Mouse (Mus musculus) liver, embryonic 14.5 days (tissue): ENCODE results near the gene Fkrp. TPM values are rescaled to one million over a fixed set of nuclear protein-coding genes. Genes with fewer than 3 reads are reported as not detected.

ENCODE experiments used
- ATAC-seq: fragments of 200-750 bp; cut with Nextera tagmentation; 2 replicates; pipeline ENCODE4 v1.8.0; 2017; ENCODE audit warnings: moderate number of reproducible peaks, mild to moderate bottlenecking, moderate library complexity; ENCODE audit not compliant: insufficient read depth
- DNase-seq, 3 experiments: peaks; one replicate each; pipeline ENCODE4 v3.0.0-alpha.2; 2012 to 2013; ENCODE audit warnings: low read depth in 3 of 3, low spot score in 3 of 3
- H3K27ac ChIP-seq: fragments of 300-500 bp; sonication (generic); 2 replicates; pipeline ENCODE4 v1.5.1; 2014; ENCODE audit warnings: moderate library complexity, mild to moderate bottlenecking, control low read depth, inconsistent platforms
- H3K27me3 ChIP-seq: fragments of 300-500 bp; sonication (generic); 2 replicates; pipeline ENCODE4 v1.6.1; 2014; ENCODE audit warnings: mild to moderate bottlenecking, low read length, moderate library complexity; ENCODE audit not compliant: control insufficient read depth, insufficient read depth
- H3K36me3 ChIP-seq: fragments of 300-500 bp; sonication (generic); replicated peaks from 2 replicates; pipeline ENCODE4 v1.6.1; 2014; ENCODE audit warnings: low read depth; ENCODE audit not compliant: control insufficient read depth, insufficient read depth
- H3K4me1 ChIP-seq, 2 experiments: fragments of 200-500 bp in 1 of 2; fragments of 300-500 bp in 1 of 2; sonication (generic) in 1 of 2; replicated peaks; 2 replicates each; pipeline ENCODE4 v1.6.1; 2012 to 2014; ENCODE audit warnings: antibody characterized with exemption in 1 of 2, inconsistent platforms in 1 of 2, low read length in 1 of 2; ENCODE audit not compliant: control insufficient read depth in 2 of 2, insufficient read depth in 2 of 2
- H3K4me2 ChIP-seq: fragments of 300-500 bp; sonication (generic); 2 replicates; pipeline ENCODE4 v1.6.1; 2014; ENCODE audit warnings: low read depth, mild to moderate bottlenecking, control low read depth, moderate library complexity
- H3K4me3 ChIP-seq, 2 experiments: fragments of 200-500 bp in 1 of 2; fragments of 300-500 bp in 1 of 2; sonication (generic) in 1 of 2; 2 replicates each; pipeline ENCODE4 v1.5.1; 2012 to 2014; ENCODE audit warnings: low read depth in 2 of 2, low read length in 2 of 2, mild to moderate bottlenecking in 2 of 2, control low read depth in 1 of 2, inconsistent platforms in 1 of 2, moderate library complexity in 1 of 2; ENCODE audit not compliant: insufficient read depth in 1 of 2
- H3K9ac ChIP-seq: fragments of 300-500 bp; sonication (generic); replicated peaks from 2 replicates; pipeline ENCODE4 v1.6.1; 2014; ENCODE audit warnings: mild to moderate bottlenecking, control low read depth, moderate library complexity
- H3K9me3 ChIP-seq: fragments of 300-500 bp; sonication (generic); 2 replicates; pipeline ENCODE4 v1.6.1; 2016; ENCODE audit warnings: low read length, mixed read lengths; ENCODE audit not compliant: control insufficient read depth
- CTCF ChIP-seq: IDR thresholded peaks from 2 replicates; pipeline ENCODE4 v1.5.1; 2016; ENCODE audit warnings: antibody characterized with exemption, low read depth, control low read depth
- EP300 ChIP-seq: IDR thresholded peaks from 2 replicates; pipeline ENCODE4 v1.6.1; 2016; ENCODE audit warnings: antibody characterized with exemption, low read depth
- WGBS: fragments of 180-500 bp; shearing (Covaris S2); extraction: QIAGEN DNeasy Blood & Tissue Kit; methylation state at CpG from one replicate; pipeline ENCODE4 v1.1.7; 2014; ENCODE audit not compliant: insufficient replicate concordance; 5-methylcytosine and 5-hydroxymethylcytosine counted together
- polyA plus RNA-seq, 2 experiments: library from polyadenylated mRNA; depleted of rRNA in 1 of 2; stranded (reverse) in 1 of 2; unstranded in 1 of 2; fragments of >200 nt; fragmentation: Nextera tagmentation in 1 of 2; extraction: Ambion mirVana in 1 of 2; gene quantifications; 2 replicates each; pipeline versions ENCODE4 v1.2.1 to v1.2.3; 2012 to 2014

Gene Fkrp
- polyA plus RNA-seq, 2 experiments, result 5.6 to 7.2 TPM

- Histone ChIP-seq H3K4me3 (no peak overlapping the region), H3K27ac (no peak overlapping the region), H3K36me3 (no peaks in the 10 kb centered on the region), H3K4me2 (no peak overlapping the region; the same call in 1 of the 2 replicates), H3K27me3 (peaks cover 20% of the 10 kb centered on the region), H3K9me3 (no peaks in the 10 kb centered on the region), H3K9ac (no peak overlapping the region), H3K4me1 (peaks cover 0 to under 1% of the 10 kb centered on the region in 2 experiments; a peak in 1 of 4 replicates)
- ATAC-seq (no peak), DNase-seq (no peak)
- TF ChIP-seq CTCF, result no peak
- TF ChIP-seq EP300, result no peak
- WGBS, result 58% methylated on average over 28 of the region's 28 CpGs
Observed at GRCm38 (mm10) chr7:16810399-16810919, 6.1 kb downstream of the Fkrp start.

- TF ChIP-seq CTCF, result peak; percentile 97
- no peak for TF ChIP-seq EP300
- Histone ChIP-seq H3K4me1 (no peaks in the 10 kb centered on the region), H3K27me3 (peaks cover 20% of the 10 kb centered on the region), H3K36me3 (no peaks in the 10 kb centered on the region), H3K4me3 (no peak overlapping the region), H3K9me3 (no peaks in the 10 kb centered on the region), H3K9ac (no peak overlapping the region), H3K27ac (no peak overlapping the region), H3K4me2 (no peak overlapping the region)
- 19% methylated on average over 10 of the region's 10 CpGs for WGBS
- peak; percentile 44 to 60 (median 46) for DNase-seq
- no peak; the same call in 1 of the 2 replicates for ATAC-seq
Observed at GRCm38 (mm10) chr7:16809739-16810138, 6.8 kb downstream of the Fkrp start.

- H3K9ac ChIP-seq, result no peak overlapping the region
- DNase-seq (no peak), ATAC-seq (no peak)
- no peaks in the 10 kb centered on the region for H3K4me1 ChIP-seq
- H3K27ac ChIP-seq, result no peak overlapping the region
- H3K36me3 ChIP-seq, result no peaks in the 10 kb centered on the region
- no peak overlapping the region for H3K4me3 ChIP-seq
- H3K9me3 ChIP-seq, result no peaks in the 10 kb centered on the region
- no peak overlapping the region for H3K4me2 ChIP-seq
- TF ChIP-seq CTCF (no peak), EP300 (no peak)
- peaks cover 20% of the 10 kb centered on the region for H3K27me3 ChIP-seq
- 77% methylated on average over 9 of the region's 9 CpGs for WGBS
Observed at GRCm38 (mm10) chr7:16808647-16809046, 7.9 kb downstream of the Fkrp start.

- H3K9me3 ChIP-seq, result no peaks in the 10 kb centered on the region
- TF ChIP-seq CTCF (peak; percentile 56), EP300 (no peak)
- H3K36me3 ChIP-seq, result no peaks in the 10 kb centered on the region
- ATAC-seq (no peak), DNase-seq (no peak)
- no peak overlapping the region for H3K4me2 ChIP-seq
- H3K27me3 ChIP-seq, result peaks cover 20% of the 10 kb centered on the region
- 70% methylated on average over 9 of the region's 9 CpGs for WGBS
- no peaks in the 10 kb centered on the region for H3K4me1 ChIP-seq
- H3K27ac ChIP-seq, result no peak overlapping the region
- H3K4me3 ChIP-seq, result no peak overlapping the region
- no peak overlapping the region for H3K9ac ChIP-seq
Observed at GRCm38 (mm10) chr7:16807936-16808335, 8.6 kb downstream of the Fkrp start.

GRCm38 (mm10) chr7:16804409-16805028 lies 12.0 kb downstream of the Fkrp start:
- H3K27ac ChIP-seq, result no peak overlapping the region
- no peaks in the 10 kb centered on the region for H3K4me1 ChIP-seq
- H3K9ac ChIP-seq, result no peak overlapping the region
- TF ChIP-seq EP300 (no peak), CTCF (peak; percentile 81)
- DNase-seq (no peak), ATAC-seq (no peak)
- no peak overlapping the region for H3K4me2 ChIP-seq
- H3K27me3 ChIP-seq, result no peaks in the 10 kb centered on the region
- H3K9me3 ChIP-seq, result no peaks in the 10 kb centered on the region
- whole genome bisulfite sequencing, result 21% methylated on average over 8 of the region's 8 CpGs
- H3K4me3 ChIP-seq, result no peak overlapping the region
- H3K36me3 ChIP-seq, result no peaks in the 10 kb centered on the region
